Mouse (Mus musculus) midbrain, embryonic 11.5 days (tissue): Measurements from ENCODE around the gene Ptx3. TPM values are rescaled to one million over a fixed set of nuclear protein-coding genes. Genes with fewer than 3 reads are reported as not detected.

Source experiments
- polyA plus RNA-seq: library from polyadenylated mRNA; unstranded; fragments of >200 nt; fragmentation: Nextera tagmentation; extraction: Ambion mirVana; gene quantifications from 2 replicates; pipeline ENCODE4 v1.2.1, GENCODE M21; 2014

Ptx3 gene
- polyA plus RNA-seq, 1 experiment from 2014 or later: 31.5 TPM

Other genes with a start within 250 kb of the Ptx3 start
- 16.1 and 18.5 TPM in 2 replicates for gene Veph1, start 76.9 kb downstream of the Ptx3 start, polyA plus RNA-seq